Mouse (Mus musculus): ENCODE measurements around the gene Slc17a1. TPM values are rescaled to one million over a fixed set of nuclear protein-coding genes. Genes with fewer than 3 reads are reported as not detected.

Gene Slc17a1
- total and polyA plus RNA-seq, 3 experiments, result not detected

DNA sequence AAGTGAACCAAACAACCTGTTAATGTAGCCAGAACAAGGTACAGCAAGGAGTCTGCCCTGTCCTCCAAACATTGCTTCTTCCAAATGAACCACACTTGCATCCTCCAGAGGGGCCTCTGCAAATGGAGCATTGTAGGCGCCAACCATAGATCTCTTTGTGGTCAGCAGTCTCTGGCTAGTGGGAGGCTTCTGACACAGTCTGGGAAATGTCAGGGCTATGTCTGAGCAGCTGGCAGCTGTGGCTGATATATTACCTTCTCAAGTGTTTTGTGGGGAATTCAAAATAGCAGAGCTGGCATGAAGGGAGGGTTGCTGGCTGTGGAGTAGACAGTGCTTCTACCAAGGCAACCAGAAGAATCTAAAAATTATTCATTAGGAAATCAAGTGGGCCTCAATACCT lies 48.6 kb downstream of the Slc17a1 start:
- H3K36me3 ChIP-seq (replicated peaks in 1 of 2; ENCODE audit: control insufficient read depth in 1 of 2, insufficient read depth in 1 of 2, low read length in 1 of 2), result no peaks in the 10 kb centered on the region
- H3K9me3 ChIP-seq (replicated peaks; ENCODE audit: low read length), result no peaks in the 10 kb centered on the region
- no peak for TF ChIP-seq CHD2 (IDR thresholded peaks at IDR 0.05; ENCODE audit: low read length)
- TF ChIP-seq ZMIZ1 (IDR thresholded peaks at IDR 0.05; ENCODE audit: low read depth, low read length), result no peak
- dilution Hi-C loops (cut with MboI; ENCODE audit: extremely low pct_ligation_motif_present, extremely low pct_unique_long_range_greater_than_20kb, low sequenced_read_pairs) (no loop called here), in situ Hi-C loops (cut with MboI; ENCODE audit: low pct_ligation_motif_present, low pct_unique_long_range_greater_than_20kb, low sequenced_read_pairs) (no loop called here)
- H3K27me3 ChIP-seq (replicated peaks), result no peaks in the 10 kb centered on the region
- no peak overlapping the region for H3K27ac ChIP-seq (ENCODE audit: insufficient read depth, low read depth)
- H3K4me1 ChIP-seq (ENCODE audit: control insufficient read depth in 1 of 2, insufficient read depth in 2 of 2), result peaks cover 0 to 30% of the 10 kb centered on the region in 2 experiments; a peak in 3 of 4 replicates
- no peaks in the 10 kb centered on the region for H3K79me2 ChIP-seq (replicated peaks; ENCODE audit: control insufficient read depth, extremely low read depth, insufficient read depth, poor library complexity, severe bottlenecking)
- DNase-seq (ENCODE audit: extremely low read depth), result no peak
- no peak overlapping the region for H3K9ac ChIP-seq (ENCODE audit: insufficient read depth, low read depth)
- no peak overlapping the region for H3K4me3 ChIP-seq (replicated peaks in 1 of 3; ENCODE audit: low read depth in 2 of 3, low read length in 2 of 3, poor library complexity in 1 of 3)
- no peak overlapping the region for H3K4me2 ChIP-seq (ENCODE audit: insufficient read depth, low read depth, poor library complexity, severe bottlenecking)

DNA sequence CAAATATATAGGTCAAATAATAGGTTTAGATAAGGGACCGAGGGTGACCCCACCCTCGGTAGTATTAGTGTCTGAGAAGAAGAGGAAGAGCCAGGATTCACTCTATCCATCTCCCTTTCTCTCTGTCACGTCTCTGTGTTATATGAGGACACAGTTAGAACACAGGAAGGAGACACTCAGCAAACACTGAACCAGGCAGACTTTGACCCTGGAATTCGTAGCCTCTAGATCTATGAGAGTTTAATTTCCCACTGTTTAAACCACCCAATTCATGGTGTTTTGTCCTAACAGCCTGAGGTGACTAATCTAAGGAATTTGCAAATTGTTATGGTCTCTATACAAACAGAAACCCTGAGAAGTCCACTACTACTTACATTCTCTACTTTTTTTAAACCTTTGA lies 50.1 kb downstream of the Slc17a1 start:
- Histone ChIP-seq H3K27me3 (replicated peaks) (no peaks in the 10 kb centered on the region), H3K9me3 (replicated peaks; ENCODE audit: low read length) (no peaks in the 10 kb centered on the region), H3K4me2 (ENCODE audit: insufficient read depth, low read depth, poor library complexity, severe bottlenecking) (no peak overlapping the region), H3K36me3 (replicated peaks in 1 of 2; ENCODE audit: control insufficient read depth in 1 of 2, insufficient read depth in 1 of 2, low read length in 1 of 2) (no peaks in the 10 kb centered on the region), H3K4me3 (replicated peaks in 1 of 3; ENCODE audit: low read depth in 2 of 3, low read length in 2 of 3, poor library complexity in 1 of 3) (no peak overlapping the region), H3K79me2 (replicated peaks; ENCODE audit: control insufficient read depth, extremely low read depth, insufficient read depth, poor library complexity, severe bottlenecking) (no peaks in the 10 kb centered on the region), H3K4me1 (ENCODE audit: control insufficient read depth in 1 of 2, insufficient read depth in 2 of 2) (peaks cover 0 to 18% of the 10 kb centered on the region in 2 experiments; a peak in 3 of 4 replicates), H3K9ac (ENCODE audit: insufficient read depth, low read depth) (no peak overlapping the region), H3K27ac (ENCODE audit: insufficient read depth, low read depth) (no peak overlapping the region)
- dilution Hi-C loops (cut with MboI; ENCODE audit: extremely low pct_ligation_motif_present, extremely low pct_unique_long_range_greater_than_20kb, low sequenced_read_pairs) (no loop called here), in situ Hi-C loops (cut with MboI; ENCODE audit: low pct_ligation_motif_present, low pct_unique_long_range_greater_than_20kb, low sequenced_read_pairs) (no loop called here)
- no peak for DNase-seq (ENCODE audit: extremely low read depth)
- TF ChIP-seq POLR2AphosphoS2 (IDR thresholded peaks at IDR 0.05; ENCODE audit: low read depth, low read length), result no peak
- no peak for TF ChIP-seq USF2 (conservative IDR thresholded peaks at IDR 0.05; ENCODE audit: low read depth, low read length)
- no peak for TF ChIP-seq GABPA (IDR thresholded peaks at IDR 0.05; ENCODE audit: insufficient replicate concordance, low read depth, low read length)
- no peak for TF ChIP-seq IRF4 (IDR thresholded peaks at IDR 0.05; ENCODE audit: low read depth, low read length)
- TF ChIP-seq SIN3A (IDR thresholded peaks at IDR 0.05; ENCODE audit: low read length), result no peak
- TF ChIP-seq ELF1 (IDR thresholded peaks at IDR 0.05; ENCODE audit: low read depth, low read length), result no peak
- no peak for TF ChIP-seq MAZ (IDR thresholded peaks at IDR 0.05; ENCODE audit: low read depth, low read length)

DNA sequence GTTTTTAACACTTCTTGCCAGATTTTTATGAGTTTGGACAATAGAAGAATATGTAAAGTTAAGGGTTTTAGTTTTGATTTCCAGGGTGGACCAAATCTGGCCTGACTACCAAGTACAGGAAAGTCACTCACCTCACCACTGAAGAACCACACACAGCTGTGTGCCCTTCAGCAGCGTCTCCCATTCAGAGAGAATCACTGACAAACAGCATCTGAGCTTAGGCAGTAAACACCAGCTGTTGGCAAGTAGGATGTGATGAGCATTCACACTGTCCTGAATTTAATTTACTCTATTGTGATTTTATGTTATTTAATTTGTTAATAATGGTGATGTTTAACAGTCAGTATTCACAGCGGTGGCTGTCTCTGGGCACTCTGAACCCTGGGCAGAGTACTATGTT lies 58.2 kb downstream of the Slc17a1 start:
- Histone ChIP-seq H3K79me2 (replicated peaks; ENCODE audit: control insufficient read depth, extremely low read depth, insufficient read depth, poor library complexity, severe bottlenecking) (no peaks in the 10 kb centered on the region), H3K36me3 (replicated peaks in 1 of 2; ENCODE audit: control insufficient read depth in 1 of 2, insufficient read depth in 1 of 2, low read length in 1 of 2) (no peaks in the 10 kb centered on the region), H3K4me3 (replicated peaks in 1 of 3; ENCODE audit: low read depth in 2 of 3, low read length in 2 of 3, poor library complexity in 1 of 3) (no peak overlapping the region), H3K27ac (ENCODE audit: insufficient read depth, low read depth) (no peak overlapping the region), H3K27me3 (replicated peaks) (no peaks in the 10 kb centered on the region), H3K4me1 (ENCODE audit: control insufficient read depth in 1 of 2, insufficient read depth in 2 of 2) (peaks cover 0 to 2% of the 10 kb centered on the region in 2 experiments; a peak in 3 of 4 replicates), H3K4me2 (ENCODE audit: insufficient read depth, low read depth, poor library complexity, severe bottlenecking) (no peak overlapping the region), H3K9me3 (replicated peaks; ENCODE audit: low read length) (no peaks in the 10 kb centered on the region), H3K9ac (ENCODE audit: insufficient read depth, low read depth) (no peak overlapping the region)
- no peak for DNase-seq (ENCODE audit: extremely low read depth)
- in situ Hi-C loops (cut with MboI; ENCODE audit: low pct_ligation_motif_present, low pct_unique_long_range_greater_than_20kb, low sequenced_read_pairs), result no loop called here
- dilution Hi-C loops (cut with MboI; ENCODE audit: extremely low pct_ligation_motif_present, extremely low pct_unique_long_range_greater_than_20kb, low sequenced_read_pairs), result no loop called here
- TF ChIP-seq IRF4 (IDR thresholded peaks at IDR 0.05; ENCODE audit: low read depth, low read length) (no peak), BHLHE40 (IDR thresholded peaks at IDR 0.05; ENCODE audit: low read depth, low read length) (no peak), NRF1 (IDR thresholded peaks at IDR 0.05; ENCODE audit: low read depth, low read length) (no peak), MEF2A (IDR thresholded peaks at IDR 0.05; ENCODE audit: borderline replicate concordance, low read depth, low read length) (no peak), ZNF384 (IDR thresholded peaks at IDR 0.05; ENCODE audit: low read depth, low read length) (no peak), EP300 (IDR thresholded peaks at IDR 0.05; ENCODE audit: low read length) (no peak), ZC3H11A (IDR thresholded peaks at IDR 0.05; ENCODE audit: low read depth, low read length) (no peak), ZKSCAN1 (IDR thresholded peaks at IDR 0.05; ENCODE audit: borderline replicate concordance, low read depth, low read length) (no peak), KAT2A (IDR thresholded peaks at IDR 0.05; ENCODE audit: insufficient replicate concordance, low read length) (no peak), CHD1 (IDR thresholded peaks at IDR 0.05; ENCODE audit: low read depth, low read length) (no peak), ZMIZ1 (IDR thresholded peaks at IDR 0.05; ENCODE audit: low read depth, low read length) (no peak), SMC3 (IDR thresholded peaks at IDR 0.05; ENCODE audit: low read depth, low read length) (no peak), MAZ (IDR thresholded peaks at IDR 0.05; ENCODE audit: low read depth, low read length) (no peak)

Data from CH12.LX (cell line).